In genomic region chr11:117685461-117685860, GRCm38 (mm10) we compare ENCODE assay signal across 11 mouse cellular contexts. TPM values are rescaled to one million over a fixed set of nuclear protein-coding genes. Genes with fewer than 3 reads are reported as not detected.
A peak's percentile ranks its signal among the peaks of the same experiment; 100 is the strongest.
DNase-seq lines count a peak whose midpoint lies in the region; ATAC-seq lines count a peak whose summit lies in the region.
"Had no signal": no experiment of that assay in that cellular context is flagged by ENCODE, and none has a peak within 500 bp of the region (broad histone marks: within the 10 kb centered on the region; RNA-seq: fewer than 3 reads in every experiment).

No protein-coding gene starts in this region.

- no peaks in the 10 kb centered on the region for H3K9me3 ChIP-seq in hindbrain, embryonic 14.5 days (ENCODE audit: control insufficient read depth, low read length)
- H3K9me3 ChIP-seq: embryonic facial prominence, embryonic 12.5 days; heart, embryonic 15.5 days; limb, embryonic 12.5 days had no signal

- no peaks in the 10 kb centered on the region for H3K27me3 ChIP-seq in hindbrain, embryonic 14.5 days (ENCODE audit: control insufficient read depth, insufficient read depth, low read length)
- H3K27me3 ChIP-seq: embryonic facial prominence, embryonic 12.5 days; heart, embryonic 15.5 days; limb, embryonic 12.5 days had no signal

- H3K4me3 ChIP-seq in hindbrain, embryonic 14.5 days (replicated peaks; ENCODE audit: low read length): no peak overlapping the region
- H3K4me3 ChIP-seq: embryonic facial prominence, embryonic 12.5 days; heart, embryonic 15.5 days; limb, embryonic 12.5 days had no signal

- peaks cover 19% of the 10 kb centered on the region for H3K4me1 ChIP-seq in hindbrain, embryonic 14.5 days (replicated peaks; ENCODE audit: control insufficient read depth, insufficient read depth, low read length)

- no peaks in the 10 kb centered on the region for H3K36me3 ChIP-seq in hindbrain, embryonic 14.5 days (replicated peaks; ENCODE audit: control insufficient read depth, insufficient read depth)
- H3K36me3 ChIP-seq: embryonic facial prominence, embryonic 12.5 days; heart, embryonic 15.5 days; limb, embryonic 12.5 days had no signal

- no peak overlapping the region for H3K4me2 ChIP-seq in hindbrain, embryonic 14.5 days (replicated peaks)
- H3K4me2 ChIP-seq: embryonic facial prominence, embryonic 12.5 days; heart, embryonic 15.5 days; limb, embryonic 12.5 days had no signal

- no peak overlapping the region for H3K27ac ChIP-seq in hindbrain, embryonic 14.5 days
- H3K27ac ChIP-seq: embryonic facial prominence, embryonic 12.5 days; heart, embryonic 15.5 days; limb, embryonic 12.5 days had no signal

- no peak for ATAC-seq in hindbrain, embryonic 14.5 days (ENCODE audit: low FRiP score)

- no peak overlapping the region for H3K9ac ChIP-seq in hindbrain, embryonic 14.5 days
- H3K9ac ChIP-seq: embryonic facial prominence, embryonic 12.5 days; heart, embryonic 15.5 days; limb, embryonic 12.5 days had no signal

- 58% methylated on average over 3 of the region's 3 CpGs for WGBS in hindbrain, embryonic 14.5 days

- peak; percentile 67 for DNase-seq in gastrocnemius, adult 18-20 months (ENCODE audit: low spot score)
- no peak for DNase-seq in gastrocnemius, postnatal 4 days (ENCODE audit: low spot score in 2 of 2)
- DNase-seq in urinary bladder, postnatal 14 days (ENCODE audit: low spot score): peak; percentile 6
- no peak for DNase-seq in urinary bladder, postnatal 25 days (ENCODE audit: low spot score)
- DNase-seq in kidney, postnatal 14 days: peak; percentile 75
- DNase-seq in natural killer cell, adult 2 months (ENCODE audit: low spot score in 2 of 2): no peak
- DNase-seq in frontal cortex, postnatal 14 days (ENCODE audit: low spot score in 2 of 2): no peak
- DNase-seq in hindbrain, embryonic 14.5 days (ENCODE audit: low spot score): no peak

RNA-seq across cellular contexts. Expression of gene Tnrc6c, which starts 31.4 kb away (rescaled TPM):
- 10 to 100 TPM; 20.2 to 20.5 TPM for total RNA-seq in gastrocnemius, adult 18-20 months (2021)
- 10 to 100 TPM; 33.0 to 34.2 TPM for total RNA-seq in gastrocnemius, postnatal 4 days (2021)
- polyA plus RNA-seq in hindbrain, embryonic 14.5 days (2014; fragmentation: Nextera tagmentation; extraction: Ambion mirVana): 23.4 and 25.1 TPM in 2 replicates

Comparison
In these comparisons a context has a peak if more than half of its experiments do, and no peak if none do; other contexts are left out.
1. DNase-seq: peak in gastrocnemius, adult 18-20 months (single experiment), urinary bladder, postnatal 14 days (single experiment) and kidney, postnatal 14 days (single experiment); none in gastrocnemius, postnatal 4 days (0 of 2), urinary bladder, postnatal 25 days (single experiment), natural killer cell, adult 2 months (0 of 2), frontal cortex, postnatal 14 days (0 of 2) and hindbrain, embryonic 14.5 days (single experiment).